Mouse (Mus musculus): ENCODE data around the gene Gm4559.

GRCm38 (mm10) chr7:142319124-142319523 lies 45.0 kb upstream of the Gm4559 start:
- no peak for TF ChIP-seq EP300 (IDR thresholded peaks at IDR 0.05)
- TF ChIP-seq CTCF (IDR thresholded peaks at IDR 0.05), result no peak
